Mouse (Mus musculus) intestine, embryonic 16.5 days (tissue): ENCODE data around the gene Nphs1. TPM values are rescaled to one million over a fixed set of nuclear protein-coding genes. Genes with fewer than 3 reads are reported as not detected.

Source experiments
- ATAC-seq: fragments of 200-750 bp; cut with Nextera tagmentation; 2 replicates; pipeline ENCODE4 v1.8.0; 2017; ENCODE audit warnings: moderate TSS enrichment, moderate library complexity
- H3K27ac ChIP-seq: fragments of 300-500 bp; sonication (generic); 2 replicates; pipeline ENCODE4 v1.5.1; 2014; ENCODE audit warnings: mild to moderate bottlenecking, low read length
- H3K27me3 ChIP-seq: fragments of 300-500 bp; sonication (generic); replicated peaks from 2 replicates; pipeline ENCODE4 v1.6.1; 2014; ENCODE audit warnings: low read length, control low read depth, mixed read lengths; ENCODE audit not compliant: control insufficient read depth, insufficient read depth
- H3K36me3 ChIP-seq: fragments of 300-500 bp; sonication (generic); 2 replicates; pipeline ENCODE4 v1.6.1; 2014; ENCODE audit warnings: low read length, control low read depth; ENCODE audit not compliant: control insufficient read depth, insufficient read depth
- H3K4me1 ChIP-seq: fragments of 300-500 bp; sonication (generic); 2 replicates; pipeline ENCODE4 v1.6.1; 2014; ENCODE audit warnings: low read length, control low read depth, mixed read lengths; ENCODE audit not compliant: control insufficient read depth, insufficient read depth
- H3K4me2 ChIP-seq: fragments of 300-500 bp; sonication (generic); 2 replicates; pipeline ENCODE4 v1.6.1; 2014; ENCODE audit warnings: low read depth, low read length, control low read depth
- H3K4me3 ChIP-seq: fragments of 300-500 bp; sonication (generic); 2 replicates; pipeline ENCODE4 v1.5.1; 2014; ENCODE audit warnings: mild to moderate bottlenecking, low read length
- H3K9ac ChIP-seq: fragments of 300-500 bp; sonication (generic); 2 replicates; pipeline ENCODE4 v1.6.1; 2014; ENCODE audit warnings: low read depth, low read length
- H3K9me3 ChIP-seq: fragments of 300-500 bp; sonication (generic); 2 replicates; pipeline ENCODE4 v1.6.1; 2016; ENCODE audit warnings: low read length, control low read depth; ENCODE audit not compliant: control insufficient read depth
- WGBS: fragments of 180-500 bp; shearing (Covaris S2); extraction: QIAGEN DNeasy Blood & Tissue Kit; methylation state at CpG from one replicate; pipeline ENCODE4 v1.1.7; 2014; 5-methylcytosine and 5-hydroxymethylcytosine counted together
- polyA plus RNA-seq: library from polyadenylated mRNA; unstranded; fragments of >200 nt; fragmentation: Nextera tagmentation; extraction: Ambion mirVana; gene quantifications from 2 replicates; pipeline ENCODE4 v1.2.1, GENCODE M21; 2015

Nphs1 gene
- polyA plus RNA-seq, 1 experiment from 2014 or later: 1.8 TPM

GRCm38 (mm10) chr7:30421175-30421889 is 36.8 kb upstream of the Nphs1 start, which contains the start of gene Nfkbid:
Nfkbid (plus strand) TSS chr7:30421732.
- Histone ChIP-seq H3K27me3 (no peaks in the 10 kb centered on the region), H3K4me2 (peak within 1 kb of the TSS; percentile 90), H3K27ac (peak within 1 kb of the TSS; percentile 54), H3K4me3 (peak within 1 kb of the TSS; percentile 63), H3K4me1 (peaks cover 9% of the 10 kb centered on the region; the same call in 1 of the 2 replicates), H3K36me3 (peaks cover 6% of the 10 kb centered on the region; the same call in 1 of the 2 replicates), H3K9ac (peak within 1 kb of the TSS; percentile 59), H3K9me3 (no peaks in the 10 kb centered on the region)
- peak; percentile 66 for ATAC-seq
- WGBS: 8% methylated on average over 31 of the region's 31 CpGs

GRCm38 (mm10) chr7:30421890-30422435 is 36.2 kb upstream of the Nphs1 start:
- Histone ChIP-seq H3K4me3 (peak overlapping the region; percentile 63), H3K27me3 (no peaks in the 10 kb centered on the region), H3K4me2 (peak overlapping the region; percentile 90), H3K4me1 (peaks cover 9% of the 10 kb centered on the region; the same call in 1 of the 2 replicates), H3K9ac (peak overlapping the region; percentile 59), H3K9me3 (no peaks in the 10 kb centered on the region), H3K27ac (peak overlapping the region; percentile 54), H3K36me3 (peaks cover 6% of the 10 kb centered on the region)
- WGBS: under 1% methylated on average over 45 of the region's 45 CpGs
- peak; percentile 84 for ATAC-seq

GRCm38 (mm10) chr7:30422560-30422959 is 35.6 kb upstream of the Nphs1 start:
- Histone ChIP-seq H3K4me1 (peaks cover 9% of the 10 kb centered on the region; the same call in 1 of the 2 replicates), H3K27me3 (no peaks in the 10 kb centered on the region), H3K4me3 (peak overlapping the region; percentile 63), H3K4me2 (peak overlapping the region; percentile 90), H3K27ac (peak overlapping the region; percentile 54), H3K36me3 (peaks cover 9% of the 10 kb centered on the region), H3K9me3 (no peaks in the 10 kb centered on the region), H3K9ac (peak overlapping the region; percentile 59)
- 10% methylated on average over 9 of the region's 9 CpGs for whole genome bisulfite sequencing
- peak; percentile 41 for ATAC-seq

DNA sequence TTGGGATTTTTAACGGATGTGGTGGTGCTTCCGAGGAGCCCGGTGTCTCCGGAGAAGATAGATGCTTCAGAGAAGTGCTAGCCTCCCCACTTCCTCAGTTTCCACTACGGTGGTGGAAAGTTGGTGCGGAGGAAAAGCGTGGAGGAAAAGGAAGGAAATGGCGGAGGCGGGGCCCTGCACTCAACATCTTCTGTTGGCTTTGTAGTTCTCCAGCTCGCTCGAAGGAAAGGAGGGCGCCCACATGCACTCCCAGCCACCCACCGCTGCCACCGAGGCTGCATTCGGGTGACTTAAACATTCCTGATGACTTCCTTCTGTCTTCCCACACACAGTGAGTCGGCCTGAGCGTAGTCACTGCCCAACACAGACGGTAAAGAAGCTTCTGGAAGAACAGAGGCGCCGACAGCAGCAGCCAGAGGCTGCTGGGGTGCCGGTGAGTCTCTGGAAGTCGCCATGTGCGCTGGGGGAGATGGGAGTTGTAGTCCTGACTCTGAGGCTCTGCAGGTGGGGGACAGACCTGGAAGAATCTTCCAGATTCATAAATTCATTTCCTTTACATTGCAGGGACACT is 35.0 kb upstream of the Nphs1 start:
- Histone ChIP-seq H3K4me3 (peak overlapping the region; percentile 63), H3K9ac (peak overlapping the region; percentile 59), H3K4me1 (peaks cover 9% of the 10 kb centered on the region; the same call in 1 of the 2 replicates), H3K4me2 (peak overlapping the region; percentile 90), H3K36me3 (peaks cover 9% of the 10 kb centered on the region), H3K9me3 (no peaks in the 10 kb centered on the region), H3K27ac (0 out of 2 replicates have a peak overlapping the region, but pooled peaks have one; percentile 54), H3K27me3 (no peaks in the 10 kb centered on the region)
- WGBS: 36% methylated on average over 23 of the region's 23 CpGs
- ATAC-seq: no peak

DNA sequence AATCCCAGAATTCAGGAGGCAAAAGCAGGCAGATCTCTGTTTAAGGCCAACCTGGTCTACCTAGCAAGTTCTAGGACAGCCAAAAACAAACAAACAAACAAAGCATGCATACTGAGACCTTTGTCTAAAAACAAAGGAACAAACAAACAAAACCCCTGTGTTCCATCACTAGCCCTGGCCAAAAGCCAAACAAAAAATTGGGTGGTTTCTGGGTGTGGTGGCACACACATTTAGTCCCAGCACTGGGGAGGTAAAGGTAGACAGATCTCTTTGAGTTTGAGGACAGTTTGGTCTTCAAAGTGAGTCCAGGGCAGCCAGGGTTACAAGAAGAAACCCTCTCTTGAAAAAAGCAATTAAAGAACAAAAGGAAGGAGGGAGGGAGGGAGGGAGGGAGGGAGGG is 28.8 kb upstream of the Nphs1 start:
- no peak for ATAC-seq
- Histone ChIP-seq H3K36me3 (peaks cover 9% of the 10 kb centered on the region), H3K4me3 (no peak overlapping the region), H3K27ac (no peak overlapping the region), H3K9ac (no peak overlapping the region), H3K4me1 (no peaks in the 10 kb centered on the region), H3K27me3 (no peaks in the 10 kb centered on the region), H3K9me3 (no peaks in the 10 kb centered on the region), H3K4me2 (no peak overlapping the region)

DNA sequence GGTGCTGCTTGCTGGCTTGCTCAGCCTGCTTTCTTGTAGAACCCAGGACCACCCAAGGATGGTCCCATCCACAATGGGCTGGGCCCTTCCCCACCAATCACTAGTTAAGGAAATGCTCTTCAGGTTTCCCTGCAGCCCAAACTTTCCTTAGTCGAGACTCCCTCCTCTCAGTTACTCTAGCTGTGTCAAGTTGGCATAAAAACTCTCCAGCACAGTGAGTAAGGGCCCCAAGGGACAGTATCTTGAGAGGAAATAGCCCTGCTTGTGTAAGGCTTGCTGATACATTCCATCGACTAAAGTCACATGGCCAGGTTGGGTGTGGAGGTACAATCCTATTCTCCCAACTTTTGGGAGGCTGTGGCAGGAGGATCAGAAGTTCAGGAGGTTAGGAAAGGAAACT is 27.9 kb upstream of the Nphs1 start:
- WGBS: 43% methylated on average over 2 of the region's 2 CpGs
- no peak for ATAC-seq
- H3K9me3 ChIP-seq: no peaks in the 10 kb centered on the region
- H3K4me1 ChIP-seq: no peaks in the 10 kb centered on the region
- H3K27ac ChIP-seq: no peak overlapping the region
- H3K4me3 ChIP-seq: no peak overlapping the region
- peaks cover 9% of the 10 kb centered on the region for H3K36me3 ChIP-seq
- H3K27me3 ChIP-seq: no peaks in the 10 kb centered on the region
- no peak overlapping the region for H3K9ac ChIP-seq
- no peak overlapping the region for H3K4me2 ChIP-seq

- H3K9ac ChIP-seq: no peak overlapping the region
- no peak for ATAC-seq
- H3K27me3 ChIP-seq: peaks cover 2% of the 10 kb centered on the region; the same call in 1 of the 2 replicates
- 4% methylated on average over 3 of the region's 3 CpGs for WGBS
- peaks cover 3% of the 10 kb centered on the region; the same call in 1 of the 2 replicates for H3K36me3 ChIP-seq
- H3K4me3 ChIP-seq: no peak overlapping the region
- no peak overlapping the region for H3K4me2 ChIP-seq
- no peaks in the 10 kb centered on the region for H3K9me3 ChIP-seq
- H3K4me1 ChIP-seq: no peaks in the 10 kb centered on the region
- no peak overlapping the region for H3K27ac ChIP-seq
Measured at GRCm38 (mm10) chr7:30431793-30432192, 26.3 kb upstream of the Nphs1 start.

DNA sequence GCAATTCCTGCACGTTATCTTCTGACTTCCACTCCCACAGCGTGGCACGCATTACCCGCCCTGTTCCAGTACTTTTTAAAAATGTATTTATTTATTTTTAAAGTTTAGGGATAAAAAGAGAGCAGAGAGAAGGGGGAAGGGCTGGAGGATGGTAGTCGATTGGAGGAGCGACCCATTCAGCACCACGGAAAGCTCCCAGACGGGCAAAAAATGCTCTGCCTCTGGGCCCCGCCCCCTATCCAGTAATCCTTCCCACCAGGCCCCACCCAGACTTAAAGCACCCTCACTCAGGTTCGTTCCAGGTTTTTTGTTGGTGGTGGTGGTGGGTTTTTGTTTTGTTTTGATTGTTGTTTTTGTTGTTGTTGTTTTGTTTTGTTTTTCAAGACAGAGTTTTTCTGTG is 23.9 kb upstream of the Nphs1 start:
- Histone ChIP-seq H3K9ac (no peak overlapping the region), H3K27me3 (peaks cover 2% of the 10 kb centered on the region; the same call in 1 of the 2 replicates), H3K27ac (no peak overlapping the region), H3K4me2 (no peak overlapping the region), H3K4me1 (no peaks in the 10 kb centered on the region), H3K4me3 (no peak overlapping the region), H3K9me3 (no peaks in the 10 kb centered on the region), H3K36me3 (no peaks in the 10 kb centered on the region)
- no peak for ATAC-seq
- 2% methylated on average over 10 of the region's 10 CpGs for WGBS

DNA sequence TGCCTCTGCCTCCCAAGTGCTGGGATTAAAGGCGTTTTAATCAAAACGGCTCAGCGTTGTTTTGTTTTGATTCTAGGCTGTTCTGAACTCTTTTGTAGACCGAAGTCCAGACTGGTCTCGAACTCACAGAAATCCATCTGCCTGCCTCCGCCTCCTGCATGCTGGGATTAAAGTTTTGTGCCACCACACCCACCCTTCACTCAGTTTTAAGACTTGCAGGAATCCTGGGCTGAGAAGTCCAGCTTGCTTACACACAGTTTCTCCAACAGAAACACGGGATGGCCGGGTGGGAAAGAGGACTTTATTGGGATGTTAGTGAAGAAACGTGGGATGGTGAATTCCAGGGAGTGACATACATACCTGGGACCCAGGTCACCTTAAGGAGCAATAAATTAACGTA is 23.4 kb upstream of the Nphs1 start:
- no peak overlapping the region for H3K4me2 ChIP-seq
- H3K9me3 ChIP-seq: no peaks in the 10 kb centered on the region
- H3K36me3 ChIP-seq: no peaks in the 10 kb centered on the region
- no peak overlapping the region for H3K9ac ChIP-seq
- no peaks in the 10 kb centered on the region for H3K4me1 ChIP-seq
- WGBS: 69% methylated on average over 10 of the region's 10 CpGs
- no peak overlapping the region for H3K27ac ChIP-seq
- H3K4me3 ChIP-seq: no peak overlapping the region
- ATAC-seq: no peak
- H3K27me3 ChIP-seq: peaks cover 2% of the 10 kb centered on the region; the same call in 1 of the 2 replicates
